Mouse (Mus musculus): ENCODE data around the gene Tsc22d4.
"Not testable (repeated sequence)": the region's sequence is repeated elsewhere in the genome, so short reads cannot be mapped to it uniquely, and the experiment has no call there.

The Tsc22d4 gene

GRCm38 (mm10) chr5:137740506-137740905 is 5.0 kb upstream of the Tsc22d4 start:
- intact Hi-C loops (cut with DNase I): loop anchor here (5.0 kb wide), 1 partner anchor 83 kb away; no protein-coding TSS in a partner anchor

- intact Hi-C loops (cut with DNase I): loop anchor here (5.0 kb wide), 1 partner anchor 84 kb away; no protein-coding TSS in a partner anchor
Measured at GRCm38 (mm10) chr5:137741023-137741931, 4.3 kb upstream of the Tsc22d4 start, which contains the start of gene Nyap1. TSS of gene Nyap1 (minus strand) at chr5:137741607.

DNA sequence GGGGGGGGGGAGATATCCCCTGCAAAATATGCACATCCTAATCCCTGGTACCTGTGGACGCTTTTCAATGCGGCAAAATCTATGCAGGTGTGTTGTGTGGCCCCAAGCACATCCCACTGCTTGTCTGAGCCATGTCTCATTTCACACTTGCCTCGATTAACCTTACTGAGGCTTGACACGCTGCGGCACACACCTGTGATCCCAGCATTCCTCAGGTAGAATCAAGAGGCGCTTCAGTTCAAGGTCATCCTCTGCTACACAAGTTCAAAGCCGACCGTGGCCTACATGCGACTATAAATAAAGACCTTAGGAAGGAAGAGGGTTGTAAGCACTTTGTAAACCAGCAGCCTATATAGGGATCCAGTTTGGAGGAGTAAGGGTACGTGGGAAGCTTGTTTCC is 3.5 kb upstream of the Tsc22d4 start:
- intact Hi-C loops (cut with DNase I): loop anchor here (5.0 kb wide), 1 partner anchor 85 kb away; no protein-coding TSS in a partner anchor

GRCm38 (mm10) chr5:137742836-137743235 is 2.7 kb upstream of the Tsc22d4 start:
- intact Hi-C loops (cut with DNase I): loop anchor here (5.0 kb wide), 1 partner anchor 86 kb away; no protein-coding TSS in a partner anchor

DNA sequence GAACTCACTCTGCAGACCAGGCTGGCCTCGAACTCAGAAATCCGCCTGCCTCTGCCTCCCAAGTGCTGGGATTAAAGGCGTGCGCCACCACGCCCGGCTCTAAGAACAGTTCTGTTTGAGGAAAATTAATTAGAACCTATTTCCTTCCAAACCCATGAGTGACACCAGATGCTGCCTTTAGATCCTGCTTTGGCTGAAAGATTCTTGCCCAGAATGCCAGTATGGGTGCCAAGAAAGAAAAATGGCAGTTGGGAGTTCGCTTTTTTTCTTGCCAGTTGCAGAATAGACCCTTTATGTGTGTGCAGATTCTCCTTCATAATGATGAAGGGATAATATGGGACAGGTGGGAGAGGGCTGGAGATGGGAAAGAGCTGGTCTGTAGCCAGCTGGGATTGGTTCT is 1.3 kb upstream of the Tsc22d4 start:
- intact Hi-C loops (cut with DNase I): loop anchor here (5.0 kb wide), 1 partner anchor 87 kb away; no protein-coding TSS in a partner anchor

DNA sequence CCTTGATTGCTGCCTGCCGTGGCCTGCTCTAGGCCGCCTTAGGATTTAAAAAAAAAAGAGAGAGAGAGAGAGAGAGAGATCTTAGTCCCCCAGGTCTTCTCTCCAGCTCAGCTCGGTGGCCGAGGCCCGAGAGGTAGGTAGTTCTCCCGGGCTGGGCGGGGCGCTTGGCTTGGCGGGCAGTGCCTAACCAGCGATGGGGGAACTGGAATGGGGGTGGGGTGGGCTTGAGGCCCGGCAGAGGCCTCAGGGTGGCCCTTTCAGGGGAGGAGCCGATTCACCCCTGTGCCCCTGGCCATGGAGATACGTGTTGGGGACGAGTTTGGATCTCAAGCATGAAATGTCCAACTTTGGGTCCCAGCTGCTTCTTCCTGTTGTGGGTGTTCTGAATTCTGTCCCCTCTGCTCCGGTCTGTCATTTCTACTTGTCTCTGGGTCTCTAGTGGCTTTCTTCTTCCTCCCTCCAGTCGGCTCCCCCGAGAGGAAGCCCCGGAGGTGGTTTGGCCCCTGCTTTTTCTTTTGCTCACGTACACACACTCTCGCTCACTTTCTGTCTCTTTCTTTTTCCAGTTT is 836 bp downstream of the Tsc22d4 start:
- intact Hi-C loops (cut with DNase I): loop anchor here (5.0 kb wide), 1 partner anchor 59 kb away; no protein-coding TSS in a partner anchor

GRCm38 (mm10) chr5:137746851-137747325 is 1.4 kb downstream of the Tsc22d4 start:
- intact Hi-C loops (cut with DNase I): loop anchor here (5.0 kb wide), 1 partner anchor 60 kb away; no protein-coding TSS in a partner anchor

DNA sequence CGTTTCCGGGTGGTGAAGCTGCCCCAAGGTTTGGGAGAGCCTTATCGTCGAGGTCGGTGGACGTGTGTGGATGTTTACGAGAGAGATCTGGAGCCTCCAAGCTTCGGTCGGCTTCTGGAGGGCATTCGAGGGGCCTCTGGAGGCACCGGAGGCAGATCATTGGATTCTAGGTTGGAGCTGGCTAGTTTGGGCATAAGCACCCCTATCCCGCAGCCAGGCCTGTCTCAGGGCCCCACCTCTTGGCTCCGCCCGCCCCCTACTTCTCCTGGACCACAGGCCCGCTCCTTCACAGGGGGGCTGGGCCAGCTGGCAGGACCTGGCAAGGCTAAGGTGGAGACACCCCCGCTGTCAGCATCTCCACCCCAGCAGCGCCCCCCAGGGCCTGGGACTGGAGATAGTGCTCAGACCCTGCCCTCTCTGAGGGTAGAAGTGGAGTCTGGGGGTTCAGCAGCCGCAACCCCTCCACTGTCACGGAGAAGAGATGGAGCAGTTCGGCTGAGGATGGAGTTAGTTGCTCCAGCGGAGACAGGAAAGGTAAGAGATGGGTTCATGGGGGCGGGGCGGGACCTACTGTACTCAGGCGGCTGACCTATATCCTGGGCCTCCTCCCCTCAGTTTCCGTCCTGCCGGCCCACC is 1.9 kb downstream of the Tsc22d4 start:
- intact Hi-C loops (cut with DNase I): loop anchor here (5.0 kb wide), 1 partner anchor 60 kb away; no protein-coding TSS in a partner anchor

- intact Hi-C loops (cut with DNase I): loop anchor here (5.0 kb wide), 1 partner anchor 61 kb away; no protein-coding TSS in a partner anchor
Measured at GRCm38 (mm10) chr5:137748130-137748770, 2.7 kb downstream of the Tsc22d4 start.

GRCm38 (mm10) chr5:137749196-137749836 is 3.8 kb downstream of the Tsc22d4 start:
- intact Hi-C loops (cut with DNase I): loop anchor here (5.0 kb wide), 1 partner anchor 62 kb away; no protein-coding TSS in a partner anchor

GRCm38 (mm10) chr5:137750212-137750611 is 4.7 kb downstream of the Tsc22d4 start:
- intact Hi-C loops (cut with DNase I): not testable (repeated sequence)

DNA sequence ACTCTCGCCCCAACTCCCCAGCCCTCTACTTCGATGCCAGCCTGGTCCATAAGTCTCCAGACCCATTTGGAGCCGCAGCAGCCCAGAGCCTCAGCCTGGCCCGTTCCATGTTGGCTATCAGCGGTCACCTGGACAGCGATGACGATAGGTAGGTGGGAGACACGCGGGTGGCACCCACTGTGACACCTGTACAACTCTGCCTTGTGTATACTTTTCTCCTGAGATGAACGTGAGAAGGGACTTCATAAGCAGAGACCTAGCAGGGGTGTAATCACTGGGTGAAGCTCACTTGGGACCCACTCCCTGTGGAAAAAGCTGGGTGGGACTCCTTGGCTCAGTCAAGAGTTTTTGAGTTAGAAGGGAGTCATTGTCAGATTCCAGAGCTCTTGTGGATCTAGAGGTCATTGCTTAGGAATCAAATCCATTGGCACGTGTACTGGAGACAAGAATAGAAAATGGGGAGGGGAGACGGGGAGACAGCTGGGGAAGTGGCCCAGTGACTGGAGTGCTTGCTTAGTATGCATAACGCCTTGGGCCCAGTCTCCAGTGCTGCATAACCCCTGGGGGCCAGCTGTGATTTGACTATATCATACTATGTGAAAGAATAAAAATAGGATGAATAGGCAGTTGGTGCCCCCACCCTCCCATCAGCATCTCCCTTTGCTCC is 5.8 kb downstream of the Tsc22d4 start:
- intact Hi-C loops (cut with DNase I): no loop called here

GRCm38 (mm10) chr5:137751988-137752387 is 6.5 kb downstream of the Tsc22d4 start:
- intact Hi-C loops (cut with DNase I): no loop called here

DNA sequence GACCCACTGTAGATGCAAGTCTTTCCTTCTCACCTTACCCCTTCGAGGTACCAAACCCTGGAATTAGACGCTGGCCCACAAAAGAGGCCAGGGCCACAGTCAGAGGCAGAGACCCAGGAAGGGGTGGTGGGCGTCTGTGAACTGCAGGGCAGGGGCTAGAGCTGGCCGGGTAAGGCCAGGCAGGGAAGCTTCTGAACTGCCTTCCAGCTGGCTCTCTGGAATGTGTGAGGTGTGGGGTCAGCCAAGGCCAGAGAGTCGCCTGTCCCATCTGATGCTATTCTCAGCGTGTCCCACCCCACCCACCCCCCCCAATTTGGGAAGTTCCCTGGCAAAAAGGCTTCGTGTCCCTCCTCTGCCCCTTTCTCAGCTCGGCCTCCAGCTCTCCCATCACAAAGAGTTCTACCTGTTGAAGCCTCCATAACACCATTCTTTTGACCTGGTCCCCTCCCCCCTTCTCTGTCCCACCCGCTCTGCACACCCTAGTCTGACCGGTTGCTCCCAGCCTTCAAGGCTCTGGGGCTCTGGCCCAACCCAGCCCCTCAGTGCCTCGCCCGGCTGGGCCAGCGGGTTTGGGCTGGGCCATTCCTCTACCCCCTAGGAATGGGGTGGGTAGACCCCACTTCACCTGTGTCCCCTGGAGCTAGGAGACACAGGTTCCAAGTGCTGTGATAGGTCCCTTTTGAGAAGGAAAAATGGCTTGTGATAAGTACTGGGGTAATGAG is 7.7 kb downstream of the Tsc22d4 start:
- intact Hi-C loops (cut with DNase I): no loop called here

DNA sequence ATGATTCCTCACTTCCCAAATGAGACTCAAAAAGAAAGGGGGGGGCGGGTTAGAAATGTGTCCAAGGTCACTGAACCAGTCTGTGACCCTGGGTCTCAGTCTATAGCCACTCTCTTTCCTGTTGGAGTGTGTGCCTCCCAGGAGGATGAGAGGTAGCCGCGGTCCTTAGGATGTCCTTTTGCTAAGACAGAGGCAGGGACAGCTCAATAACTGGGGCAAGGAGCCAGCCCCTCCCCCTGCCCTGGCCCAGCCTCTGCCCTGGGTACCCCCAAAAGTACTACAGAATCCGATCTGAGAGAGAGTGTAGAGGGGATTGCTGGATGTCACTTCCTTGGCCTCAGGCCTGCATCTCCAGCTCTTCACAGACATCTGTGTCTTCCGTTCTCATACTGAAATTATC is 9.9 kb downstream of the Tsc22d4 start:
- intact Hi-C loops (cut with DNase I): no loop called here

DNA sequence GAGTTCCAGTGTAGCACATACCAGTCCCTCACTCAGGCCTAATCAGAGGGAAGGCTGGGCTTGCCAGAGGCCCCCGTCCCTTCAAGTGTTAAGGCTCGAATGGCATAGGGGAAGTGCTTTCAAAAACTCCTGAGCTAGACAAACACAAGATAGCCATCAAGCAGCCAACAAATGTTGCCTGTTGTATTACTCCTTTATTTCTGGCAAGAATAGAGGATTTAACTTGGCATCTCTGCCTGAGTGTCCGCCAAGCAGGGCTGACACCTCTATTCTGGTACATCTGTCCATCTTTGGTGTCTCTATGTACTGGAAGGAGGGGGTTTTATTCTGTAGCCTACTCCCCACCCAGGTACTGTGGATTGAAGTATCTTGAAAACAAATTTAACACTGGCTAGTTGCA is 10.6 kb downstream of the Tsc22d4 start:
- intact Hi-C loops (cut with DNase I): loop anchor here (2.0 kb wide), 1 partner anchor 99 kb away; no protein-coding TSS in a partner anchor

- intact Hi-C loops (cut with DNase I): loop anchor here (2.0 kb wide), 1 partner anchor 100 kb away; no protein-coding TSS in a partner anchor
Measured at GRCm38 (mm10) chr5:137756882-137757661, 11.5 kb downstream of the Tsc22d4 start.

DNA sequence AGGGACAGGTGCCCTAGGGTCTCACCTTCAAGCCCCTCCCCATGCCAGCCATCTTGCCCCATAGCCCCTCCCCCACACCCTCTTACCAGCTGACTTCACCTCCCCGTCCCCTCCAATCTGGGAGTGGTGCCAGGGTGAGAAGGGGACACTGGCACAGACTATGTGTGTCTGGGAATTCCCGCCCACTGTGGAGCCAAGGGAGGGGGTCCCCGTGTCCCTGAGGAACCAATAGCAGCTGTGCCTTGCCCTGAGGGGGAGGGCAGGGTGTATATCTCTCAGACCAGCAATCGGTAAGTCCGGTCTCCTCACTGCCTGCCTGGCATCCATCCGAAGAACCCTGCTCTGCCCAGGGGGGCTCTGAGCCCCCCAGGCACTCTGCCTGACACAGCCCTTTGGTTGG is 12.4 kb downstream of the Tsc22d4 start:
- intact Hi-C loops (cut with DNase I): loop anchor here (2.0 kb wide), 1 partner anchor 101 kb away; no protein-coding TSS in a partner anchor
